Mouse (Mus musculus): ENCODE data around the gene Tmem52.

- TF ChIP-seq TAL1 (conservative IDR thresholded peaks at IDR 0.05; ENCODE audit: low read depth, low read length) (no peak), CTCF (IDR thresholded peaks at IDR 0.05; ENCODE audit: low read depth, low read length) (no peak), GATA1 (IDR thresholded peaks at IDR 0.05; ENCODE audit: borderline replicate concordance, low read length) (no peak)
Measured at GRCm38 (mm10) chr4:155517948-155518517, 49.1 kb downstream of the Tmem52 start.

All from G1E (cell line).